Mouse (Mus musculus) forebrain, embryonic 14.5 days (tissue): ENCODE results near the gene Zfp980. TPM values are rescaled to one million over a fixed set of nuclear protein-coding genes. Genes with fewer than 3 reads are reported as not detected.
"Not testable (repeated sequence)": the region's sequence is repeated elsewhere in the genome, so short reads cannot be mapped to it uniquely, and the experiment has no call there.

ENCODE experiments used
- ATAC-seq: fragments of 200-750 bp; cut with Nextera tagmentation; 2 replicates; pipeline ENCODE4 v1.8.0; 2017; ENCODE audit warnings: mild to moderate bottlenecking, moderate library complexity
- DNase-seq: peaks from one replicate; pipeline ENCODE4 v3.0.0-alpha.2; 2015; ENCODE audit warnings: low spot score
- H3K27ac ChIP-seq: fragments of 300-500 bp; sonication (generic); 2 replicates; pipeline ENCODE4 v1.5.1; 2014; ENCODE audit warnings: low read depth, mild to moderate bottlenecking, control low read depth, low read length, moderate library complexity
- H3K27me3 ChIP-seq: fragments of 300-500 bp; sonication (generic); replicated peaks from 2 replicates; pipeline ENCODE4 v1.6.1; 2014; ENCODE audit warnings: low read length, control low read depth, mixed read lengths; ENCODE audit not compliant: control insufficient read depth, insufficient read depth
- H3K36me3 ChIP-seq: fragments of 300-500 bp; sonication (generic); 2 replicates; pipeline ENCODE4 v1.6.1; 2014; ENCODE audit warnings: low read length, control low read depth; ENCODE audit not compliant: control insufficient read depth, insufficient read depth
- H3K4me1 ChIP-seq: fragments of 300-500 bp; sonication (generic); 2 replicates; pipeline ENCODE4 v1.6.1; 2014; ENCODE audit warnings: antibody characterized with exemption, low read length, control low read depth; ENCODE audit not compliant: control insufficient read depth, insufficient read depth
- H3K4me2 ChIP-seq: fragments of 300-500 bp; sonication (generic); 2 replicates; pipeline ENCODE4 v1.6.1; 2014; ENCODE audit warnings: mild to moderate bottlenecking, control low read depth, low read length
- H3K4me3 ChIP-seq: fragments of 300-500 bp; sonication (generic); 2 replicates; pipeline ENCODE4 v1.5.1; 2014; ENCODE audit warnings: low read depth, low read length, control low read depth
- H3K9ac ChIP-seq: fragments of 300-500 bp; sonication (generic); 2 replicates; pipeline ENCODE4 v1.6.1; 2014; ENCODE audit warnings: mild to moderate bottlenecking, low read length, control low read depth, moderate library complexity
- H3K9me3 ChIP-seq: fragments of 300-500 bp; sonication (generic); replicated peaks from 2 replicates; pipeline ENCODE4 v1.6.1; 2016; ENCODE audit warnings: low read length, control low read depth, mixed read lengths; ENCODE audit not compliant: control insufficient read depth
- WGBS: fragments of 180-500 bp; shearing (Covaris S2); extraction: QIAGEN DNeasy Blood & Tissue Kit; methylation state at CpG from one replicate; pipeline ENCODE4 v1.1.7; 2014; 5-methylcytosine and 5-hydroxymethylcytosine counted together
- polyA plus RNA-seq: library from polyadenylated mRNA; unstranded; fragments of >200 nt; fragmentation: Nextera tagmentation; extraction: Ambion mirVana; gene quantifications from 2 replicates; pipeline ENCODE4 v1.2.1, GENCODE M21; 2014

Gene Zfp980
- polyA plus RNA-seq: not detected in 2 replicates

DNA sequence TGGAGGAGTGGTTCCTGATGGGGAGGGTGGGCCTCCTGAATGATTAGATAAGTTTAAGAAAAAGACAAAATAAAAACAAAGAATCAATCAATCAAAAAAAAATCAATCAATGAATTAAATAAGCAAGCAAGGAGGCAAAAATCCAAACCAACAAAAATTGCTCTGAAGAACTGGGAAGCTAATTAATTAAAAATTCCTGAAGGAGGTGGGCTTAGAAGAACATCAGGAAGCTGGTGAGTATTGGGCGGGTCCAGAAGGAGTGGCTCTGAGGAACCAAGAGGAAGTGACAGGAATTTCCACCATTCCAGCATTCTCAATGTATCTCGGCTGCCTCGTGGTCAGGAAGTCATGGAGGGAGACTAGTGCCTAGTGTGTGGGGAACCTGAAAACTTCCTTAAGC, at the start of gene Zfp980:
Gene Zfp980 (plus strand): TSS at position 301 of the 400 bp plus-strand sequence.
- not testable (repeated sequence) for H3K9ac ChIP-seq, ATAC-seq, DNase-seq, H3K9me3 ChIP-seq, H3K4me1 ChIP-seq, H3K27ac ChIP-seq, H3K27me3 ChIP-seq, H3K36me3 ChIP-seq, H3K4me3 ChIP-seq, H3K4me2 ChIP-seq
- WGBS: 85% methylated on average over 3 of the region's 3 CpGs

DNA sequence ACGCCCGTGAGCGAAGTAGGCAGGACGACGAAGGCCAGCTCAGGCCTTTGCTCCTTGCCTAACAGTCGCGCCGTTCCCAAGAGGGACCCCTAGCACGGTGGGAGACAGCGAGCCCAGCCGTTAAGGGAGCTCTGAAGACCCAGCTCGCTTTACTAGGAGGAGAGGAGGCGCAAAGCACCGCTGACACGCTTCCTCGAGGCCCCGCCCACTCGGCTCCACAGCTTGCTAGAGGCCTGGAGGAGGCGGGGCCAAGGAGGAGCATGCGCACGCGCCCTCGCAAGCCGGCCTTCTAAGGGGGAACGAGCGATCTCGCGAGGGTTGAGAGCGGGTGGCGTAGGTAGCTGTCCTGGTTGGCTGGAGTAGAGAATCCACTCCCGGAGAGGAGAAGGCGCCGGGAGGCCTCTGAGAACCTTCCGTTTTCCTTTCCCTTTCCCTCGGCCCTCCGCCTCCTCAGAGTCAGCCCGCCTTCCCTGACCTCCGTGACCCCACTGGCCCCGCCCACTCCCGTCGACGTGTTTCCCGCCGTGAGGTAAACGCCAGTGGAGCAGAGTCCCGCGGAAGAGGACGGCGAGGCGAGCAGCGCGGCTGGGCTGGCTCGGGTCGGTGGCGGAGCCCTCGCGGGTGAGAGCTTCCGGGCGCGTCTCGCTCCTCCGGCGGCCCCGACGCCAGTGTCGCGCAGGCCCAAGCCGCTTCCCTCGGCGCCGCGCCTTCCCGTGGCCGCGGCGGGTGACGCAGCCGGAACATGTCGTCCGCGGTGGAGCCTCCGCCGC, 29.9 kb upstream of the Zfp980 start:
- H3K27ac ChIP-seq, H3K27me3 ChIP-seq, H3K9me3 ChIP-seq, H3K9ac ChIP-seq, H3K4me1 ChIP-seq, H3K4me2 ChIP-seq, H3K36me3 ChIP-seq, ATAC-seq, DNase-seq, H3K4me3 ChIP-seq: not testable (repeated sequence)
- WGBS: 38% methylated on average over 73 of the region's 83 CpGs

DNA sequence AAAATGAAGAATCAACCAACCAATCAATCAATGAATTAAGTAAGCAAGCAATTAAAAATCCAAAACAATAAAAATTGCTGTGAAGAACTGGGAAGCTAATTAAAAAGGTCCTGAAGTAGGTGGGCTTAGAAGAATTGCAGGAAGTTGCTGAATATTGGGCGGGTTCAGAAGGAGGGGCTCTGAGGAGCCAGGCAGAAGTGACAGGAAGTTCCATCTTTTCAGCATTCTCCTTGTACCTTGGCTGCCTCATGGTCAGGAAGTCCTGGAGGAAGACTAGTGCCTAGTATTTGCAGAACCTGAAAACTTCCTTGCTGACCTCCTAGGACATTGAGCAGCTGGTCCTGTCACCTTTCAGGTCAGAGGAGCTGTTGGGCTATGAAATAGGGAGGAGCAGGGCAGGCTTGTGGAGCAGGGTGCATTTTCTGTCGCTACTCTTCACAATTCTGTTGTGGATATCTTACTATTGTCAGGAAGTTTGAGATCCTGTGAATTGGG, 3.8 kb downstream of the Zfp980 start:
- H3K9ac ChIP-seq, H3K4me1 ChIP-seq, H3K4me3 ChIP-seq, H3K4me2 ChIP-seq, H3K9me3 ChIP-seq, DNase-seq, ATAC-seq, H3K36me3 ChIP-seq, H3K27ac ChIP-seq, H3K27me3 ChIP-seq: not testable (repeated sequence)
- WGBS: 66% methylated on average over 2 of the region's 2 CpGs

DNA sequence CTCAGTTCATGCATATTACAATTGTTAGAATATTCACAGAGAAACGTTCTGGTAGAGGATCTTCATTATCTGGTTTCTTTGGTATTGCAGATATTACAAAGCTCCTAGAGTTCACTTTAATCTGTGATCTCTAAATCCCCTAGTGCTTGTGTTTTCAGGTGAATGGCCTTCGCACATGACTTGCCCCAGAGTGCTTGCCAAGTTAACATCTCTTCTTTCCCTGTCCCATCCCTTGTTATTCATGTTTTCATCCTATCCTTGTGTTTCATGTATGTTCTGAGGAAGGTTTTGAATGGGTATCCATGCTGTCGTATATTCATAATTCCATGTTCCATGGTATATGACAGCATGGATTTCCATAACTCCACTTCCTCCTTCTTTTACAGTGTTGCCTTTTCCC, 9.7 kb downstream of the Zfp980 start:
- WGBS: 86% methylated on average over 3 of the region's 3 CpGs
- ATAC-seq, H3K9me3 ChIP-seq, H3K27ac ChIP-seq, H3K4me1 ChIP-seq, H3K4me3 ChIP-seq, H3K4me2 ChIP-seq, DNase-seq, H3K36me3 ChIP-seq, H3K9ac ChIP-seq, H3K27me3 ChIP-seq: not testable (repeated sequence)

DNA sequence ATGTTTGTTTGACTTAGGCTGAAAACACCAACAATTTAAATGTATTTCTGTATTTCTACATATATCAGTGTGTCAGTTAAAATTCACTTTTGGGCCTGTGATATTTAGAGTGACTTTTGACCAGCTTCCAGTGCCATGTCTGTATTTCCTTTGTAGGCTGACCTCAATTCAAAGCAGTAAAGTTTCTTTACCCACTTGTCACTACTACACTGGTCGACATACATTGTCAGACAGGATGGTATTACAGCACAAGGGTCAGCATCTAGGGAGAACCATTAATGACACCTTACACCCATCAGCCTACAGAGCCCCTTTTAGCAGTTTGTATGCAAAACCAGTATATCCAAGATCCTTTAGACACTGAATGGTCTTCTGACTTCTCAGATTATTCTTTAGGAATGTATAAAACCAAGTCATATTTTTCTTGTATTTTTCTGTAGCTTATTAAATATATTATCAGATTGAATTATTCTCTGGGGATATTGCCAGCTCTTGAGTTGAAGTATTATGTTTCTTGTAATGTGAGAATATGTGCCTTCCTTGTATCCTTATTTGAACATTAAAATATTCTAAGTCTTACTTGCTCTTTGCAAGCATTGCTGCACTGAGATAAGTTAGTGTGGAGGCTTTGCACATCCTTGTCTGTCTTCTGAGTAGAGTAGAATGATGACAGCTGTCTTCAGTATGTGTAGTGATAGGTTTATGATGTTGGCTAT, 10.3 kb downstream of the Zfp980 start:
- not testable (repeated sequence) for H3K9ac ChIP-seq, H3K4me1 ChIP-seq, DNase-seq, H3K27me3 ChIP-seq, H3K27ac ChIP-seq, H3K4me3 ChIP-seq, H3K36me3 ChIP-seq, ATAC-seq, H3K9me3 ChIP-seq, H3K4me2 ChIP-seq
- 13% methylated on average over 1 of the region's 1 CpGs for WGBS

DNA sequence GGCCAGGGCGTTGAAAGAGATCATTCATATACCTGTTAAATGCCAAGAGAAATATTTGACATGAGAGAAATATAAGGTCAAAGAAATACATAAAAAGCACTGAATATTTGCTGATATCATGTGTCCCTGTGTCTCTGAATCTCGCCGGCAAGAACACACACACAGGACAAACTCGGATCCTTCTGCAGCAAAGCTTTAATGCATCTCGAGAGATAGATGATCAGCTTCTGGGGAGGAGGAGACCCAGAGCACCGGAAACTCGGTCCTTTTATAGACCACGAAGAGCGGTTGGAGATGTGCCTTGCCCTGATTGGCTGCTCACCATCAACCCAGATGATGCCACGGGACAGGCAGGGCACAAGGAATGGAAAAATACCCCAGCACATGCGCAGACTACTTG, 11.5 kb downstream of the Zfp980 start:
- ATAC-seq, DNase-seq: not testable (repeated sequence)
- WGBS: 80% methylated on average over 9 of the region's 11 CpGs

DNA sequence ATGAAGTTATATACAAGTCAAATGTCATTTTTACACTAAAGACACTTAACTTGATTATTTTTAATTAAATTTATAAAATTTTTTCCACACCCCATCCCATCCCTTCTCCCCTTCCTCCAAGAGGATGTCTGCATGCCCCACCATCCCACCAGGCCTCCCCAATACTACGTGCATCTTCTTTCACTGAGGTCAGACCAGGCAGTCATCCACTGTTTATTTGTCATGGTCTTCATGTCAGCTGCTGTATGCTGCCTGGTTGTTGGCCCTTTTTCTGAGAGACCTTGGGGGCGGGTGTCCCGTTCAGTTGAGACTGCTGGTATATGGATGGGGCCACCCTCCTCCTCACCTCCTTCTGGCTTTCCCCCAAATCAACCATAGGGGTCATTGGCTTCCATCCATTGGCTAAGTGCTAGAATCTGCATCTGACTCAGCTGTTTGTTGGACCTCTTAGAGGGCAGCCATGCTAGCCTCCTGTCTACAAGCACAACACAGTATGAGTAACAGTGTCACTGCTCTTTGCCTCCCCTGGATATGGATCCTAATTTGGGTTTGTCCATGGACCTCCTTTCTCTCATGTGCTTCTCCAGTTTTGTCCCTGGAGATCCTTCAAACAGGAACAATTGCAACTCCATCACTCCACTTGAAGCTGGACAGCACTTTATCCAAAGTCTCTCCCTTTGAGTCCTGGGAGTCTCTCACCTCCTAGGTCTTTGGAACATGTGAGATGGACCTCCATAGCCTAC, 12.7 kb downstream of the Zfp980 start:
- not testable (repeated sequence) for H3K27ac ChIP-seq, DNase-seq, H3K27me3 ChIP-seq, H3K9ac ChIP-seq, H3K36me3 ChIP-seq, H3K4me3 ChIP-seq, H3K4me2 ChIP-seq, ATAC-seq, H3K9me3 ChIP-seq, H3K4me1 ChIP-seq
- 88% methylated on average over 3 of the region's 3 CpGs for WGBS

More for the DNA sequence above, 11.5 kb downstream of the Zfp980 start:
- not testable (repeated sequence) for H3K27me3 ChIP-seq, H3K4me3 ChIP-seq, H3K9me3 ChIP-seq, H3K4me1 ChIP-seq, H3K4me2 ChIP-seq, H3K27ac ChIP-seq, H3K9ac ChIP-seq, H3K36me3 ChIP-seq

DNA sequence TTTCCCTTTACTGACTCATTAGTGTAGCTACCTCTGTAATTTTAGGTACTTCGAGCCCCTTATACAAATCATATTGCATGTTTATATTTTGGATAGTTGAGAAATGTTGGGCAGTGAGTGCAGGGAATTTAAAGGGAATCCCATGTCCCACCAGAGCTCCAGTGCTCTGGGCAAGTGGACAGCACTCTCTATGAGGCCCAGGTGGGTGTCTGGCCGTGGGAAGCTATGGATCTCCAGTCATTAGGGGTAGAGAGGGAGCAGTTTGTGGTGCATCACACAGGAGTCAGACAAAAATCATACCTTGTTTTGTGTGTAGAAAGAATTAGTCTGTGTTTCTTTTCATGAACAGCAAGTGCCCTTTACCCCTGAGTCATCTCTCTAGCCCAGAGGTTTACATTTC, 15.6 kb downstream of the Zfp980 start:
- H3K36me3 ChIP-seq, H3K9ac ChIP-seq, H3K4me1 ChIP-seq, H3K4me2 ChIP-seq, DNase-seq, H3K9me3 ChIP-seq, H3K4me3 ChIP-seq, H3K27me3 ChIP-seq, ATAC-seq, H3K27ac ChIP-seq: not testable (repeated sequence)
- 74% methylated on average over 2 of the region's 2 CpGs for WGBS
